Mouse (Mus musculus) limb, embryonic 14.5 days (tissue): ENCODE data around the gene Trf. TPM values are rescaled to one million over a fixed set of nuclear protein-coding genes. Genes with fewer than 3 reads are reported as not detected.

Experiments
- ATAC-seq: fragments of 200-750 bp; cut with Nextera tagmentation; 2 replicates; pipeline ENCODE4 v1.8.0; 2017; ENCODE audit warnings: low read depth, moderate number of reproducible peaks, moderate TSS enrichment; ENCODE audit not compliant: low FRiP score
- DNase-seq: peaks from one replicate; pipeline ENCODE4 v3.0.0-alpha.2; 2015; ENCODE audit warnings: low spot score
- H3K27ac ChIP-seq: fragments of 300-500 bp; sonication (generic); replicated peaks from 2 replicates; pipeline ENCODE4 v1.5.1; 2014; ENCODE audit warnings: low read depth, mild to moderate bottlenecking, low read length, moderate library complexity, mixed read lengths
- H3K27me3 ChIP-seq: fragments of 300-500 bp; sonication (generic); 2 replicates; pipeline ENCODE4 v1.6.1; 2014; ENCODE audit warnings: low read length, mixed read lengths; ENCODE audit not compliant: control insufficient read depth, insufficient read depth
- H3K36me3 ChIP-seq: fragments of 300-500 bp; sonication (generic); 2 replicates; pipeline ENCODE4 v1.6.1; 2014; ENCODE audit warnings: mild to moderate bottlenecking, low read length, moderate library complexity, mixed read lengths; ENCODE audit not compliant: control insufficient read depth, insufficient read depth
- H3K4me1 ChIP-seq: fragments of 300-500 bp; sonication (generic); 2 replicates; pipeline ENCODE4 v1.6.1; 2014; ENCODE audit warnings: antibody characterized with exemption, low read length, mixed read lengths; ENCODE audit not compliant: control insufficient read depth, insufficient read depth
- H3K4me2 ChIP-seq: fragments of 300-500 bp; sonication (generic); replicated peaks from 2 replicates; pipeline ENCODE4 v1.6.1; 2014; ENCODE audit warnings: low read depth, mild to moderate bottlenecking, low read length, moderate library complexity; ENCODE audit not compliant: severe bottlenecking
- H3K4me3 ChIP-seq: fragments of 300-500 bp; sonication (generic); replicated peaks from 2 replicates; pipeline ENCODE4 v1.5.1; 2014; ENCODE audit warnings: low read length
- H3K9ac ChIP-seq: fragments of 300-500 bp; sonication (generic); 2 replicates; pipeline ENCODE4 v1.6.1; 2014; ENCODE audit warnings: mild to moderate bottlenecking, low read depth, low read length, moderate library complexity; ENCODE audit not compliant: severe bottlenecking
- H3K9me3 ChIP-seq: fragments of 300-500 bp; sonication (generic); 2 replicates; pipeline ENCODE4 v1.6.1; 2016; ENCODE audit warnings: low read length; ENCODE audit not compliant: control insufficient read depth
- POLR2A ChIP-seq: fragments of 200-500 bp; IDR thresholded peaks from 2 replicates; pipeline ENCODE4 v1.8.0; 2012; ENCODE audit warnings: inconsistent platforms, mild to moderate bottlenecking, moderate library complexity, borderline replicate concordance; ENCODE audit not compliant: insufficient read depth, insufficient read length; ENCODE audit errors: extremely low read depth
- WGBS: fragments of 180-500 bp; shearing (Covaris S2); extraction: QIAGEN DNeasy Blood & Tissue Kit; methylation state at CpG from one replicate; pipeline ENCODE4 v1.1.7; 2014; 5-methylcytosine and 5-hydroxymethylcytosine counted together
- polyA plus RNA-seq, 2 experiments: library from polyadenylated mRNA; depleted of rRNA in 1 of 2; stranded (reverse) in 1 of 2; unstranded in 1 of 2; fragments of >200 nt; fragmentation: Nextera tagmentation in 1 of 2; extraction: Ambion mirVana in 1 of 2; gene quantifications; 2 replicates each; pipeline versions ENCODE4 v1.2.1 to v1.2.3; 2012 to 2014

Gene Trf
- polyA plus RNA-seq, 2 experiments, result 20.4 to 25.4 TPM

DNA sequence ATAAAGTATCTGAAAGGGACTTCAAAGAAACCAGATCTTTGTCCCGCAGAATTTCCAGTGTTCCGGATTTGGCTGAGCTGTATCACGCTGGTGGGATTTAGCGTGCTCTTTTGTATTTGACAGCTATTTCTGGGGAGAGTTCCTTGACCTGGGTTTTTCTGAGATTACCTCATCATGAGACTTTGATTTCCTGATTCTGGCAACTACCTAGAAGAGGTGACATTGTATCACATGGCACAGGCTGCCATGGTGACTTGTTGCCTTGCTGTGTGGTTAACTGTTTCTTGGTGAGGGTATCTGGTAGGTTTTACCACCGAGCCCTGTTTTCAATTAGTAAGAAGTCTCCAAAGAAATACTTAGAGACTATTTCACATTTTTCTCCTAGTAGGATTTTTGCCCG, 9.2 kb upstream of the Trf start:
- no peak for DNase-seq
- no peaks in the 10 kb centered on the region for H3K36me3 ChIP-seq
- no peak for ATAC-seq

GRCm38 (mm10) chr9:103234565-103235165, 4.4 kb upstream of the Trf start:
- WGBS, result 56% methylated on average over 7 of the region's 7 CpGs
- H3K4me2 ChIP-seq, result no peak overlapping the region
- H3K27me3 ChIP-seq, result no peaks in the 10 kb centered on the region
- DNase-seq (no peak), ATAC-seq (no peak)
- H3K9me3 ChIP-seq, result no peaks in the 10 kb centered on the region
- no peak overlapping the region for H3K4me3 ChIP-seq
- H3K9ac ChIP-seq, result no peak overlapping the region
- H3K4me1 ChIP-seq, result 0 out of 2 replicates have a peak, but pooled peaks cover 3% of the 10 kb centered on the region
- H3K27ac ChIP-seq, result no peak overlapping the region
- H3K36me3 ChIP-seq, result no peaks in the 10 kb centered on the region
- no peak for TF ChIP-seq POLR2A

More for the DNA sequence above, 9.2 kb upstream of the Trf start:
- no peak for TF ChIP-seq POLR2A
- Histone ChIP-seq H3K9ac (no peak overlapping the region), H3K4me1 (no peaks in the 10 kb centered on the region), H3K27ac (no peak overlapping the region), H3K9me3 (no peaks in the 10 kb centered on the region), H3K27me3 (no peaks in the 10 kb centered on the region), H3K4me3 (no peak overlapping the region), H3K4me2 (no peak overlapping the region)
- 76% methylated on average over 6 of the region's 6 CpGs for WGBS

- TF ChIP-seq POLR2A, result no peak
- 0 out of 2 replicates have a peak, but pooled peaks cover 3% of the 10 kb centered on the region for H3K4me1 ChIP-seq
- no peak overlapping the region for H3K9ac ChIP-seq
- ATAC-seq (no peak), DNase-seq (no peak)
- no peak overlapping the region for H3K27ac ChIP-seq
- H3K36me3 ChIP-seq, result no peaks in the 10 kb centered on the region
- H3K9me3 ChIP-seq, result no peaks in the 10 kb centered on the region
- WGBS, result 70% methylated on average over 7 of the region's 7 CpGs
- H3K27me3 ChIP-seq, result no peaks in the 10 kb centered on the region
- no peak overlapping the region for H3K4me2 ChIP-seq
- no peak overlapping the region for H3K4me3 ChIP-seq
These were observed 3.8 kb upstream of the Trf start for GRCm38 (mm10) chr9:103234059-103234458.

DNA sequence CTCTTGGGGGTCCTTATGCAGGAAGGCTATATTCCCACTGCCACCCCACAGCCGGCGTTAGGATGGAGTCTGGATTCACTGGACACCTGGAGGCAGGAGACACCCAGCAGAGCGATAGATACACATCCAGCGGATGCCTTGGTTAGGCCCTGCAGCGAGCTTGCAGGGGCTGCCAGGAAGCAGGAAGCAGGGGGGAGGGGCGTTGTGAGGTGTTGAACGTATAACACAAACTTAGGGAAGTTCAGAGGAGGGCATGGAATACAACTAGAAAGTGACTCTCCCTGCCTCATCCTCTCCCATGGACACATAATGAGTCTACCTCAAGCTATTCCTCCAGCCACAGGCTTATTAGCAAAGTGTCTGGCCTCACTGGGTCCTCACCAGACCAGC, 2.8 kb upstream of the Trf start:
- no peaks in the 10 kb centered on the region for H3K36me3 ChIP-seq
- no peak overlapping the region for H3K27ac ChIP-seq
- 0 out of 2 replicates have a peak, but pooled peaks cover 3% of the 10 kb centered on the region for H3K4me1 ChIP-seq
- H3K9ac ChIP-seq, result no peak overlapping the region
- H3K4me3 ChIP-seq, result no peak overlapping the region
- no peak overlapping the region for H3K4me2 ChIP-seq
- DNase-seq (no peak), ATAC-seq (no peak)
- TF ChIP-seq POLR2A, result no peak
- no peaks in the 10 kb centered on the region for H3K9me3 ChIP-seq
- WGBS, result 58% methylated on average over 7 of the region's 7 CpGs
- no peaks in the 10 kb centered on the region for H3K27me3 ChIP-seq

DNA sequence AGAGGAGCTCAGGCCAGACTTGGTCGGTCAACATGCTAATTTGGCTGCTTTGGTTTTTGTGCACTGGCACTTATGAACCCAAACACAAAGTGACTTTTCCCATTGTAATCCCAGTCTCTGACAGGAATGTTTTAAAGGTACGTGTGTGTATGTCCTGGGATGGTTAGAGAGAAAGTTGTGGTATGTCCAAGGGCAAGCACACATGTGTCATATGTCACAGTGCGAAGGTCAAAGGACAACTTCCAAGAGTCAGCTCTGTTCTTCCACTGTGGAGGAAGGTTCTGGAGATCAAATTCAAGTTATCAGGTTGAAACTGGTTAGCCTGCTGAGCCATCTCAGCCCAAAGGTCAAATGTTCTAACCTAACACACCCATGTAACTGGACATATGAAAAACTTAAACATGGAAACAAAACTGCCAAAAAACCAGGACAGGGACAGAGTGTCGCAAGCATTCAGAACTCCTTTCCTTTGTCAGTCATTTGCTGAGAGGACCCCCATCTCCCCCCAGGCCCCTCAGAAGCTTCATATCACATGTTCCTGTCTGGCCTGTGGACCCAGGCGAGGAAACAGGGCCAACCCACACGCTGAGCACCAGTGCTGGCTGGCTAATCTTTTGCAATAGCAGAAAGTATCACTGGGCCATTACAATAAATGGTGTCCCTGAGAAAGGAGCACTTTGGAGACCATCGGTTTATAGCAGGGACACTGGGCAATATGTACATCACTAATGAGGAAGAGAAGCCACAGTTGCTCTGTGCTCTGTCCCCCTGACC, 2.2 kb upstream of the Trf start:
- H3K36me3 ChIP-seq, result no peaks in the 10 kb centered on the region
- ATAC-seq (no peak), DNase-seq (no peak)
- no peak overlapping the region for H3K4me2 ChIP-seq
- no peak overlapping the region for H3K4me3 ChIP-seq
- no peak for TF ChIP-seq POLR2A
- no peak overlapping the region for H3K9ac ChIP-seq
- no peak overlapping the region for H3K27ac ChIP-seq
- no peaks in the 10 kb centered on the region for H3K27me3 ChIP-seq
- no peaks in the 10 kb centered on the region for H3K9me3 ChIP-seq
- WGBS, result 85% methylated on average over 7 of the region's 7 CpGs
- H3K4me1 ChIP-seq, result 0 out of 2 replicates have a peak, but pooled peaks cover 3% of the 10 kb centered on the region
